Mouse (Mus musculus) small intestine, adult 2 months (tissue): Measurements from ENCODE around the gene Bbs9. TPM values are rescaled to one million over a fixed set of nuclear protein-coding genes. Genes with fewer than 3 reads are reported as not detected.

Experiments used
- H3K27ac ChIP-seq: fragments of 200-500 bp; 2 replicates; pipeline ENCODE4 v1.5.1; 2012; ENCODE audit warnings: low read depth, low read length, control low read depth, inconsistent platforms; ENCODE audit not compliant: insufficient read depth
- H3K27me3 ChIP-seq: fragments of 200-500 bp; 2 replicates; pipeline ENCODE4 v1.6.1; 2012; ENCODE audit warnings: mild to moderate bottlenecking, moderate library complexity, low read length, inconsistent platforms; ENCODE audit not compliant: control insufficient read depth, insufficient read depth
- H3K36me3 ChIP-seq: fragments of 200-500 bp; 2 replicates; pipeline ENCODE4 v1.6.1; 2012; ENCODE audit warnings: mild to moderate bottlenecking, low read length, control low read depth, inconsistent platforms; ENCODE audit not compliant: control insufficient read depth, insufficient read depth
- H3K4me1 ChIP-seq: fragments of 200-500 bp; 2 replicates; pipeline ENCODE4 v1.6.1; 2012; ENCODE audit warnings: low read length, inconsistent platforms, mixed read lengths; ENCODE audit not compliant: control insufficient read depth, insufficient read depth, insufficient read length
- H3K4me3 ChIP-seq: fragments of 200-500 bp; 2 replicates; pipeline ENCODE4 v1.5.1; 2012; ENCODE audit warnings: low read depth, mild to moderate bottlenecking, control low read depth, inconsistent platforms, low read length, moderate library complexity
- CTCF ChIP-seq: fragments of 200-500 bp; IDR thresholded peaks from 2 replicates; pipeline ENCODE4 v1.5.1; 2012; ENCODE audit warnings: low read depth, mild to moderate bottlenecking, control low read depth, inconsistent platforms, low read length, moderate library complexity, mixed read lengths; ENCODE audit not compliant: insufficient replicate concordance, insufficient read length; ENCODE audit errors: extremely low read depth
- POLR2A ChIP-seq: fragments of 200-500 bp; IDR thresholded peaks from 2 replicates; pipeline ENCODE4 v1.6.1; 2012; ENCODE audit warnings: low read depth, mild to moderate bottlenecking, control low read depth, inconsistent platforms, low read length, moderate library complexity
- WGBS: fragments of 180-500 bp; shearing (Covaris S2); methylation state at CpG from one replicate; pipeline ENCODE4 v1.1.7; 2018; 5-methylcytosine and 5-hydroxymethylcytosine counted together
- polyA plus RNA-seq: library from polyadenylated mRNA; depleted of rRNA; stranded (reverse); fragments of >200 nt; gene quantifications from 2 replicates; pipeline ENCODE4 v1.2.3, GENCODE M21; 2012

The Bbs9 gene
- polyA plus RNA-seq, 1 experiment, result 5.4 TPM

DNA sequence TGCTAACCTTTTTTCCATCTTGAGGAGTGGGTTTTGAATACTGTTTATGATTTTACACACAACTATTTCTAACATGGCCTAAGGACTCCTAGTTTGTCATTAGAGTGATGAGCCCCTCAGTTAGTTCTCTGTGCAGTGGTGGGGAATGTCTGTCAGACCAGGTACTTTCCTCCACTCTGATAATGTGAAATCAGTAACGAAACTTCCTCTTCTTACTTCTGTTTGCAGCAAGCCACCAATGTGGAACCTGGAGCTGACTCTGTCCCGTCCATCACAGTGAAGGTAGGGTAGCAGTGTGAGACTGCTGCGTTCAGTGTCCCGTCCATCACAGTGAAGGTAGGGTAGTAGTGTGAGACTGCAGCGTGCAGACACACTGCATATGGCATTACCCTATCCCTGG lies 163.0 kb downstream of the Bbs9 start:
- H3K36me3 ChIP-seq, result no peaks in the 10 kb centered on the region
- no peaks in the 10 kb centered on the region for H3K27me3 ChIP-seq
- no peak for TF ChIP-seq CTCF
- TF ChIP-seq POLR2A, result no peak
- WGBS, result 92% methylated on average over 5 of the region's 5 CpGs
- H3K4me3 ChIP-seq, result no peak overlapping the region
- no peaks in the 10 kb centered on the region for H3K4me1 ChIP-seq
- H3K27ac ChIP-seq, result no peak overlapping the region

DNA sequence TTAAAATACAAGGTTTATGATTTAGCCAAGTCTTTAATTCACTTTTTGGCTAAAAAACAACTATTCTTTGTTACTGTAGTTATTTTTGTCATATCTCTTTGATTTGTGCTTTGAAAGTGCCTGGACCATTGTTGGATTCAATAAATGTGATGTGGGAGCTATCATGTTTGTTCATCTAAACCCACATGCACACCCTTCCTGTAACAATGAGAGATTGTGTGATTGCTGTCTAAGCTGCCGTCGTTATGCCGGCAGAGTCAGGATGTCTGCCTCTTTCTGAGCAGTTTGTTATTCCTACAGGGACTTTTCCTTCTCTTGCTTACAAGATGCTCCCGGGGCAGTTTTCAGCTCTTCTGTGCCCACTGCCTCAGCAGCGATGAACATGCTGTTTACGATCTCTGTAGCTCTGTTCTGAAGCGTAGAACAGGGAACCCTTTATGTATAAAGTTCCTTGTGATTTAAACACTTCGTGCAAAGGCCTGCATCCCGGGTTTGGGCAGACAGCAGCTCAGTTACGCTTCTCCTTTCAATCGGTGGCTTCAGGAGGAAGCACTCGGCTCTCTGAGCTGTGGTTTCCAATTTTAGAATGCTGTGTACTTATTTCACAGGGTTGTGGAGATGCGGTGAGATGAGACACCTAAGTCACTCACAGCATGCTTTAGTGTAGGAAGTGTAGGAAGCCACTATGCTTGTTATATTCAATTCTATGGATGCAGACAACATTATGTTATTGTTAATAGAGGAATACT lies 165.3 kb downstream of the Bbs9 start:
- no peaks in the 10 kb centered on the region for H3K27me3 ChIP-seq
- H3K4me1 ChIP-seq, result no peaks in the 10 kb centered on the region
- no peaks in the 10 kb centered on the region for H3K36me3 ChIP-seq
- WGBS, result 63% methylated on average over 13 of the region's 13 CpGs
- no peak overlapping the region for H3K4me3 ChIP-seq
- TF ChIP-seq POLR2A, result no peak
- no peak for TF ChIP-seq CTCF
- H3K27ac ChIP-seq, result peak overlapping the region; percentile 46; the same call in 1 of the 2 replicates

DNA sequence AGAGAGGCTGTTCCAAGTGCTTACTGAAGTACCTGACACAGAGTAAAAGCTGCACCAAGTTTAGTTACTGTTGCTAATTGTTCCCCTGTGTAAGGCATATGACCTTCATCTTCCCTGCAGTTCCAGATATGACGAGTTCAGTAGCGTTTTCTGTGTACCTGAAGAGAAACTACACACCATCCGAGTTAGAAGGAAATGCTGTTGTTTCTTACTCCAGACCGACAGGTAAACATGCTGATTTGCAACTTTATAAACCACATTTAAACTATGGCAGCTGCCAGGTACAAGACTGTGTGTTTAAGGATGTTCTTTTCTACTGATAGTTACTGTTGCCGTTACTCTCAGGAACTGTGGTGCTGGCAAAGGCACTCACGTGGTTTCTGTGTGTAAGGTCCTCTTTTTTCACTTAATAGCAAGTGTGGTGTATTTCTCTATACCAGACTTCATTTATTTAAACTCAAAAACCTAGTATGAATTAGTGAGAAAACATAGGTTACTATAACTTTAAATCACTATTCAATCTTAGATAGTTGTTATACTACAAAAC lies 170.4 kb downstream of the Bbs9 start:
- TF ChIP-seq CTCF (no peak), POLR2A (no peak)
- Histone ChIP-seq H3K4me3 (no peak overlapping the region), H3K27ac (no peak overlapping the region), H3K36me3 (no peaks in the 10 kb centered on the region), H3K27me3 (no peaks in the 10 kb centered on the region), H3K4me1 (no peaks in the 10 kb centered on the region)
- WGBS, result 76% methylated on average over 6 of the region's 6 CpGs

DNA sequence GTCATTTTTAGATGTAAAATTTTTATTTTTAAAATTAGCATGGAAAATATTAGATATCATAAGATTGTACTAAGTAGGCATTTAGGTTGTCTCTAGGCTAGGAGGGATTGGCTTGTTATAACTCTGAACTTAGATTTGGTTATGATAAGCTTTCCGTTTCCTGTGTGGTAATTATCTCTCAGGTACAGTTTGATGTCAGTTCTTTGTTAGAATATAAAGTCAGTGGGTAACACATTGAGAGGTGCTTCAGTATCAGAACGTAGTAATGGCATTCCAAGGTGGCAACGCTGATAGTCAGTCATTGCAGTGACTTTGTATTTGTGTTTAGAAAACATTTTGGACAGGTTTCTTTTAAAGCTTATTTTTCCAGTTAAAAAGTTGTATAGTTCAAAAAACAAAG lies 170.9 kb downstream of the Bbs9 start:
- H3K4me3 ChIP-seq, result no peak overlapping the region
- H3K27me3 ChIP-seq, result no peaks in the 10 kb centered on the region
- no peak for TF ChIP-seq CTCF
- TF ChIP-seq POLR2A, result no peak
- H3K27ac ChIP-seq, result no peak overlapping the region
- H3K36me3 ChIP-seq, result no peaks in the 10 kb centered on the region
- H3K4me1 ChIP-seq, result no peaks in the 10 kb centered on the region
- WGBS, result 81% methylated on average over 3 of the region's 3 CpGs

DNA sequence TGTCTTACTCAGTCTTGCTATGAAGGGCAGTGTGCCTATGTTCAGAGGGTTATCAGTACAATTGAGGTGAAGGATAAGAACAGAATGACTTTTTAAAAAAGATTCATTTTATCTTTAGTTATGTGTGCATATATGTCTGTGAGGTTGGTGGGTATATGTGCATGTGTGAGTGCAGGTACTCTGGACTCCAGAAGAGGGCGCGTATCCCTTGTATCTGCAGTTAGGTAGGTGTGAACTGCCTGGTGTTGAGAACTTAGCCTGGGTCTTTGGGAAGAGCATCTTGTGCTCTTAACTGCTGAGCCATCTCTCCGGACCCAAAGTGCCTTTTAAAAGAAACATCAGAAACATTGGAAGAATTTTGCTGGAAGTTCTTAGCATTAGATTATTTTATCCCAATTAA lies 172.6 kb downstream of the Bbs9 start:
- no peaks in the 10 kb centered on the region for H3K36me3 ChIP-seq
- H3K27me3 ChIP-seq, result no peaks in the 10 kb centered on the region
- no peak overlapping the region for H3K4me3 ChIP-seq
- WGBS, result 98% methylated on average over 3 of the region's 3 CpGs
- no peaks in the 10 kb centered on the region for H3K4me1 ChIP-seq
- no peak for TF ChIP-seq CTCF
- TF ChIP-seq POLR2A, result no peak
- no peak overlapping the region for H3K27ac ChIP-seq

DNA sequence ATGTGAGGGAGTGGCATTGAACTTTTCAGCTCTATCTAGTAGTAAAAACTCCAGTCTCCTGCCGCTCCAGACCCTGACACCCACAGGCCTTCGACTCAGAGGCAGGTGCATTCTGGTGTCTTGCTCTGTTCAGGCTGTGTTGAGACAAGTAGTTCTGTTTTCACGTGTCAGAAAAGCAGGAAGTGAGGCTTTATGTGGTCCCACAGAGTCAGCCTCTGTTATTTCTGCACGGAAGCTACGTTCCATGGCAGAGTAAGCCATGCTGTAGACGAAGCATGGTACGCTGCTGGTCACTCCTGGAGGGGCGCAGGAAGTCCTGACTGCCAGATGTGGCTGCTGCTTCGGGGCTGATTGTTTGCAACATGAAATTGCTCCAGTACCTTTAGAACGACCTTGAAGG lies 174.1 kb downstream of the Bbs9 start:
- 74% methylated on average over 10 of the region's 10 CpGs for WGBS

DNA sequence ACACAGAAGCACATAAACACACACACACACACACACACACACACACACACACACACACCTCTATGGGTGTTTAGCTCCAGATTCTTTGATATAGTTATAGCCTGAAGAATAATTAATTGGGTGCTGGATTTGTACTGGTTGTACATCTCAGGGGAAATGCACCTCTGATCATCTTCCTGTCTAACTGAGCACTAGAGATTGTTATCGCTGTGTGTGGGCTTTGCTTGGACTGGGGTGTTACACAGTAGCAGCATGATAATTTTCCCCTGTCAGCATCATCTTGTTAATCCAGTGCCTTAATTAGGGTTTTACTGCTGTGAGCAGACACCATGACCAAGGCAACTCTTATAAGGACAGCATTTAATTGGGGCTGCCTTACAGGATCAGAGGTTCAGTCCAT lies 175.3 kb downstream of the Bbs9 start:
- Histone ChIP-seq H3K4me3 (no peak overlapping the region), H3K27ac (no peak overlapping the region), H3K27me3 (no peaks in the 10 kb centered on the region), H3K36me3 (no peaks in the 10 kb centered on the region), H3K4me1 (peaks cover 3% of the 10 kb centered on the region; the same call in 1 of the 2 replicates)
- TF ChIP-seq CTCF, result no peak
- no peak for TF ChIP-seq POLR2A
- WGBS, result 98% methylated on average over 1 of the region's 1 CpGs

More for the DNA sequence above, 174.1 kb downstream of the Bbs9 start:
- H3K4me1 ChIP-seq, result peaks cover 3% of the 10 kb centered on the region; the same call in 1 of the 2 replicates
- TF ChIP-seq CTCF (no peak), POLR2A (no peak)
- no peaks in the 10 kb centered on the region for H3K36me3 ChIP-seq
- H3K27me3 ChIP-seq, result no peaks in the 10 kb centered on the region
- H3K4me3 ChIP-seq, result no peak overlapping the region
- no peak overlapping the region for H3K27ac ChIP-seq
